Mouse (Mus musculus) c-Kit-negative CD71-positive TER-119-positive erythroid progenitor cells, embryonic 14.5 days (primary cell): ENCODE data around the gene Ubac1.

Source experiments
- DNase-seq: peaks from one replicate; pipeline ENCODE4 v3.0.0-alpha.2; 2013; ENCODE audit warnings: low read depth, low spot score

Ubac1 gene

DNA sequence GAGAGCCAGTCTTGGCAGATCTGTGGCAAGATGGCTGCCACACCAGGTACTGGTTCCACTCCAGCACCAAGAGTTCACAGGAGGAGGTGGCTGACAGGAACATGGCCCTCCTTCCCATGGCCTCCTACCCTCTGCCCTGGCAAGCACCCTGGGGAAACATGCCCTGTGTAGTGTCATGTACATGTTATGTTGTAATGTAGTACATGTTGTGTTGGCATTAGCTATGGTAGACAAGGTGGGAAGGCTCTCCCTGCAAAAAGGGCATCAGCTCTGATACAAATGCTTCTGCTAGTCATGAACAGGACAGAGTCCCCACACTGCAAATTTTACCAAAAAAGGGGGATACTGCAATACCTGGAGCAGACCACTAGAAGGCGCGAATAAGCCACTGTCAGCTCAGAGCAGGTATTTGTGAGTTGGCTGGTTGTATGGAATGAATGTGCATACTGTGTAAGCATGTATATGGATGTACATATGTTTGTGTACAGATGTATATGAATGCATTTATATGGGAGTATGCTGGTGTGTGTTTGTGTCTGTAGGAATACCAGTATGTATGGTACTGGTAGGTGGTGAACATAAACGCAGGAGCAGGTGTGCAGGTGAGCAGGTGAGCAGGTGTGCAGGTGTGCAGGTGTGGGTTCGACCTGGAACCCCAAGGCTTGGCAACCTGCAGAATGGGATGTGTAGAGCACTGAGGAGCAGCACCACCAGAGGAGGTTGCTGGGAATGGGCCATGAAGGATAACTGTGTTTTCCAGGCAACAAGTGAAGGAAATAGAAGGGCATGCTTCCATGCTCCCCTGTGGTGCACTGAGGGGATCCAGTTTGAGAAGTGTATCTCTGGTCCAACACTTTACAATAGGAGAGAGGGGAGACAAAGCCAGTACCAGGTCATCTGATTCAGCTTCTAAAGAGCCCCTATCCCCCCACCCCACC lies 2.9 kb upstream of the Ubac1 start:
- peak; percentile 59 for DNase-seq

- no peak for DNase-seq
These were observed 1.1 kb upstream of the Ubac1 start for GRCm38 (mm10) chr2:26022626-26023025.

- no peak for DNase-seq
These were observed 665 bp upstream of the Ubac1 start for GRCm38 (mm10) chr2:26022258-26022565.

DNA sequence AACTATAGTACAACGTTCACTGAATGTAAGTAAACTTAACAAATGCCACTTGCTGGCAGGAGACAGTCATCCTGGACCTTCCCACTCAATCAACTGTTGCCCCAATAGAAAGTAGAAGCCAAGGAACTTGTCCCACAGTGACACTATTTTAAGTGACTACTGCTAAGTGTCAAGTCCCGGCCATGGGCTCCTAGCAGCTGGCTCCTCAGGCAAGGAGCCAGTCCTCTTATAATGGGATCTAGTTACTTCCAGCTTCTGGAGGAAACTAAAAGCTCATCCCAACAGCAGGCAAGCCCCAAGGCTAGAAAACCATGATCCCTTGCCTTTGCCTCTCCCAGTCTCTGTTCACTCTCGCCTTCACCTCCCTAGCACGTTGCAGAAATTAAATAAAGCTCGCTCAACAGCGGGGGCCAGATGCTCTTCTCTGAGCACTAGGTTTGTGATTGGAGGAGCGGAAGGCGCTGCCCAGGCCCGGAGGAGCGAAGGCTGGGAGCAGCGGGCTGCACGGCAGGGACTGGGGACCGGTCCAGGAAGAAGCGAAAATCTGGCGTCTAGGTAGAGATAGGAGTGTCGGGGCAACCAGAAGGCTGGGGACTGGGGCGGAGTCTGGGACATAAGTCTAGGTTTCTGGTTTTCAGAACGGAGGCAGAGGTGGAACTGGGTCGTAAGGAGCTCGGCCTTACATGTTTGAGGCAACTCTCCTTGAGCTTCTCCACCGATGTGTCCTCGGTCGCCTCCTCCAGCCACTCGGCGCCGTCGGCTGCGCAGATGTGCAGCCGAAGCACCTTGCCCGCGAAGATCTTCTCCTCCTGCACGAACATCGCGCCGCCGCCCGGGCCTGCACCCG lies 610 bp downstream of the Ubac1 start:
- peak; percentile 53 for DNase-seq

DNA sequence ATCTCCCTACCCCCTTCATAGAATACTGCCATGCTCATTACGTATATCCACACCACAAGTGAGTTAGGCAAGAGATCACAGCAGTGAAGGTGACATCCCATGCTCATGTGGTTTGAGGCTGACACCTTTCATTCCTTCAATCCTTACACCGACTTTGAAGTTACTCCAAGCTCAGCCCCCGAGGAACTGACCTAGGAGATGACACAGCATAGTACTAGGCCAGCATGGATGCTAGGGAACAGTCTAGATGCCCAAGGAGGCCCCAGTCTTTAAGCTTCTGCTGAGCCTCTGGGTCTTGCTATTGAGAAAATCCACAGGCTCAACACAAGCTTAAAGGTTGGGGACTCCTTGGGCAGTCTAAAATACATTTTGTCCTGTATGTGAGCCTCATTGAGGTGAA lies 1.6 kb downstream of the Ubac1 start:
- peak; percentile 66 for DNase-seq

DNA sequence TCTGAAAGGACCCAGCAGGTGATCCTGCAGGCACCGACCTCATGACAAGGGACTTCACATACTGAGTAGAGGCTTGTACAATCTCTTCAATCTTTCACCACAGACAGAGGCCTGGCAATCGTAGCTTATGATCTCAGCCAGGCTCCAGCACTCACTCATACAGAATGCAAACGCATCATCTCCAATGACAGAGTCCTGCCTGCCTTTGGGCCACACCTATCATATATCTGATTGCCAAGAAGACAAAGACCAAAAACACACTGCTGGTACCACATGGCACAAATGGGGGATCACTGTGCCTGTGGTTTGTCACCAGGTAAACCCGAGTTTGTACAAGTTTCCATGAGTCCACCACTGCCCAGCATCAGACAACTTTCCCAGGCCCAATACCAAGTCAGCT lies 4.2 kb downstream of the Ubac1 start:
- DNase-seq = peak; percentile 46

GRCm38 (mm10) chr2:26013674-26014073 lies 7.9 kb downstream of the Ubac1 start:
- DNase-seq = peak; percentile 86

DNA sequence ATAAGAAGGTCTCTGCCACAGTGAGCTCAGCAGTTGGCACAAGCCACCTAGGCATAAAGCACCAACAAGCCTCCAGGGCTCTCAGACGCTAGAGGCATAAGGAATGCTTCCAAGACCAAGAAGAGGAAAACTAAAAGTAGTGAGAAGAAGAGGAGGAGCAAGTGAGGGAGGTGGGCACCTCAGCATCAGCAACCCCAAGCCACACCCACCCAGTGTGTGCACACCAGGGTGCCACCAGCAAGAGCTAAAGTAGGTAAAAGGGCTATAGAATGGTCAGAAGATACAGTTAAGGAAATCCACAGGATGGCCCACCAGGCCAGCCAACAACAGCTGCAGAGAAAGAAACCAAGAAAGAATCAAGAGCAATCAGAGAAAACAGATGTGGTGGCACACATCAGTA lies 10.1 kb downstream of the Ubac1 start:
- no peak for DNase-seq

- no peak for DNase-seq
These were observed 19.5 kb downstream of the Ubac1 start for GRCm38 (mm10) chr2:26002001-26002400.

- no peak for DNase-seq
These were observed 20.4 kb downstream of the Ubac1 start for GRCm38 (mm10) chr2:26001136-26001535.

- DNase-seq = no peak
These were observed 23.8 kb downstream of the Ubac1 start for GRCm38 (mm10) chr2:25997716-25998115.

DNA sequence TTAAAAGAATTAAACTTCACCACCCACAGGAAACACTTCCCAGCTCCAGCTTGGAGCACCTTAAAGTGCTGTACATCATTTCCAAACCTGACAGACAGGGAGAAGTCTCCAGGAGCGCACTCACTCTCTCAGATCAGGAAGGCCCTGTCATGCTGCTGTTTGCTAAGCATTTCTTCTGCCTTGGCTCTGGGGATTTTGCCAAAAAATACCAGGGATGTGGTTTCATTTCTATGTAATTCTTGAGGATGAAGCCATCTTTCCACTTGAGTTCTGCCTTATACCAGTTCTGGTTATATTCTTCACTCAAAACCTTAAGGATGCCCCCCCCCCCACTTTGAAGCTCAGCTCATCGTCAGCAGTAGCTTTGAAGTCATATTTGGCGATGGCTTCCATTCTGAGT lies 26.8 kb downstream of the Ubac1 start:
- DNase-seq = no peak

GRCm38 (mm10) chr2:25992285-25992684 lies 29.3 kb downstream of the Ubac1 start:
- DNase-seq = no peak

DNA sequence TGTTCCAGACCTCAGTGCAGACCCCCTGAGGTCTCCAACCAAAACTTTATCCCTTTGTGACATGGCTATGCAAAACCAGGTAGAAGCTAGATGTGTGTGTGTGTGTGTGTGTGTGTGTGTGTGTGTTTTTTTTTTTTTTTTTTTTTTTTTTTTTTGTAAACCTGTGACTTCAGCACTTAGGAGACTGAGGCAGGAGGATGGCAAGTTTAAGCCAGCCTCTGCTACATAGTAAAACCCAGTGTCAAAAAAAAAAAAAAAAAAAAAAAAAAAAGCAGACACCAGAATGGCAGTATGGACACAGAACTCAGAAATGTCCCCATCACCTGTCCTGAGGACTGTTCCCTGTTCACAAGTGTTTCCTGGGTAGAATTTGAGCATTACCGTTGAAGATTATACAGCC lies 31.9 kb downstream of the Ubac1 start:
- no peak for DNase-seq

DNA sequence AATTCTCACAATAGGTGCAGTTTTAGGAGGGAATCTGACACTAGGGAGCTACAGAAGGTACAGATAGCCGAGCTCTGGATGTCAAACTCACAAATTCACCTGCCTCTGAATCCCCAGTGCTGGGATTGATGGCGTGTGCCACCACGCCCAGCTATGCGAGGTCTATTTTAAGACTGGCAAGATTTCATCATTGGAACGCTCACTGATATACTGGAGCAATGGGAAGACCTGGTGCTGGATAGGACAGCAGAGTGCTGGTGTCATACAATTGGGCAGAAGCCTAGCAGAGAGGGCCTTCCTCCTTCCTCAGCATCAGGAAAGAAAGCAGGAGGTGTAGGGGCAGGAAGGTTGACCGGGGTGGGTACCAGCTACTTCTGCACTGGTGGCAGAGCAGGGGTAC lies 33.7 kb downstream of the Ubac1 start:
- DNase-seq = no peak

DNA sequence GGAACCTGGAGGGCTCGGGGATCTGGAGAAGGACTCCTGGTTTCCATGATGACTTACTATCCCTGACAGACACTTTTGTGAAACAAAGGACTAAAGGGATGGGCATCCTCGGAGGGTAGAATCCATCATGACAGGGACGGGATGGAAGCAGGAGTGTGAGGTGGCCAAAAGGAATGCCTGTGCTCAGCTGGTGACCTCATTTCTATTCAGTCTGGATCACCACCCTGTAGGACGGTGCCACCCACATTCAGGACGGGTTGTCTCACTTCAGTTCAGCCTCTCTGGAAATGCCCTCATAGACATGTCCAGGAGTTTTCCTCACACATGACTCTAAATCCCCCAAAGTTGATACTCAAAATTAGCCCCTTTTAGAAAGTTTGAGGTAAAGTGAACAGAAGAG lies 34.9 kb downstream of the Ubac1 start:
- DNase-seq = no peak

- peak; percentile 99 for DNase-seq
These were observed 38.2 kb downstream of the Ubac1 start, which contains the start of gene Camsap1 for GRCm38 (mm10) chr2:25983159-25983907. Gene Camsap1, minus strand, starts transcription at chr2:25983282.

GRCm38 (mm10) chr2:25982426-25983091 lies 39.0 kb downstream of the Ubac1 start:
- peak; percentile 28 for DNase-seq

- peak; percentile 31 for DNase-seq
These were observed 39.5 kb downstream of the Ubac1 start for GRCm38 (mm10) chr2:25982052-25982425.

DNA sequence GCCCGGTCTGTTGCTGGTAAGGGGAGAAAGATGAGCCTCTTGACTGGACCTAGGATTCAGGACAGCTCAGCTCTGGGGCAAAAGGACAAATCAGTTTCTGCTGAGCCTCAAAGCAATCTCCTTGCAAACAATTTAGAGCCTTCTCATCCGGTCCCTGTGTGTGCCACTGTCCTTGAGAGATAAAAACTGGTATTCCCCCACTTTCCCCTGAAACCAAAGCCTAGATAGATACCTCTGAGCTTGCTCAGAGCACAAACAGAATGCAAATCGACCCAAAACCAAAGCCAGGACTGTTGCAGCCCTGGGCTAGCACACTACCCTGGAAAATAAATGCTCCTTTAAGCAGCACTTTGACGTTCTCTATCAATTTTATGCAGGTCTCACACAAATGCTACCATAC lies 42.5 kb downstream of the Ubac1 start:
- DNase-seq = no peak

DNA sequence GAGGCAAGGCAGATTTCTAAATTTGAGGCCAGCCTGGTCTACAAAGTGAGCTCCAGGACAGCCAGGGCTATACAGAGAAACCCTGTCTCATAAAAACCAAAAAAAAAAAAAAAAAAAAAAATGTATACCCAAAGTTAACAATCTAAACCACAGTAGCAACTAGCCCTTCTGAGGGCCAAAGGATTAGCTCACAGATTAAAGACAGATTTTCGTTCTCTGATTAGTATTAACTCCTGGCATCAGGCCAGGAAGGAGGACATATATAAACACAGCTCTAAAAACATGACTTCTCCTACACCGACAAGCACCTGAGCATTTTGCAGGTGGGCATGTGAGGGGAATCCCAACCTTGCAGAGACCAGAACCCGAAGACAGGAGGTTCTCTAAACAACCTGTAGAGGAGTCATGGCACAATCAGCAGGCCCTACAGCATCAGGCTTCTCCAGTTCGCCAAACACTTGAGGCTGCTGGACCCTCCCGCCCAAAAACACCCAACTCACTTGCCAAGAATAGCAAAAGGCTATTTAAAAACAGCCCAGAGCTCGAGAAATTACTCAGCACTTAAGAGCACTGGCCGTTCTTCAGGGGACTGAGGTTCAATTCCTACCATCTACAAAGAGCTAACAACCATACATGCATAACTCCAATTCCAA lies 43.8 kb downstream of the Ubac1 start:
- no peak for DNase-seq
